ENCODE assay signal across 16 mouse cellular contexts in the genomic region with DNA sequence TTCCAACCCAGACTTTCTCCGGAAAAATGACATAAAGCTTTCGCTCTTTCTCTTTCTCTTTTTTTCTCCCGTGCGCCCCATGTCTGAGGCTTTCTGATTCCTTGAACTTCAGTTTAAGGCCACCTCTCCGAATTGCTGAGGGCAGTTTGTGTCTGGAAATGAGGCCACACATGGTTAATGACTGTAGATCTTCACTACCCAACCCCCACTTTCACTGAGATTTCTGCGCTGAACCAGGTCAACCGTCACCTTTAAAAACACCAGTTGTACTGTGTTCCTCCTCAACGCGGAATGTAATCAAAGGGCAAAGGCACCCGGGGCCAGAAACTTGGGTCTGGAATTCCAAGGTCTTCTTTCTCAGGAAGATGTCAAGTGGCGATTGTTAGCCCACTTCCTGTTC. TPM values are rescaled to one million over a fixed set of nuclear protein-coding genes. Genes with fewer than 3 reads are reported as not detected.
DNase-seq lines count a peak whose midpoint lies in the region; ATAC-seq lines count a peak whose summit lies in the region.
"Had no signal": no experiment of that assay in that cellular context is flagged by ENCODE, and none has a peak within 500 bp of the region (broad histone marks: within the 10 kb centered on the region; RNA-seq: fewer than 3 reads in every experiment).

No protein-coding gene starts in this region.

- H3K27ac ChIP-seq in kidney, embryonic 15.5 days: peak overlapping the region; percentile 95
- H3K27ac ChIP-seq: forebrain, embryonic 12.5 days had no signal

- peaks cover 78% of the 10 kb centered on the region for H3K4me1 ChIP-seq in kidney, embryonic 15.5 days
- H3K4me1 ChIP-seq: forebrain, embryonic 12.5 days had no signal

- no peaks in the 10 kb centered on the region for H3K36me3 ChIP-seq in kidney, embryonic 15.5 days
- H3K36me3 ChIP-seq: forebrain, embryonic 12.5 days had no signal

- DNase-seq in ES-CJ7 (ENCODE audit: low read depth, low spot score): peak; percentile 71
- DNase-seq in adrenal gland, postnatal 14 days: peak; percentile 48
- DNase-seq in neural tube, embryonic 10.5 days (ENCODE audit: extremely low spot score, low spot score): peak; percentile 49
- no peak for DNase-seq in gastrocnemius, adult 18-20 months (ENCODE audit: low spot score)
- no peak for DNase-seq in left cerebral cortex, postnatal 25 days (ENCODE audit: low spot score in 2 of 2)
- DNase-seq: heart, adult 11 months; liver; lung, postnatal 10 days had no signal

- no peak for ATAC-seq in kidney, embryonic 15.5 days (replicated peaks; ENCODE audit: low FRiP score)
- no peak for ATAC-seq in granulocyte monocyte progenitor cell, adult 5-6 weeks (replicated peaks; ENCODE audit: poor library complexity, severe bottlenecking)
- ATAC-seq: midbrain, embryonic 16.5 days had no signal

- H3K27me3 ChIP-seq in kidney, embryonic 15.5 days: 0 out of 2 replicates have a peak, but pooled peaks cover 3% of the 10 kb centered on the region

- intact Hi-C loops in left cerebral cortex, postnatal 25 days (cut with DNase I): loop anchor here (5.0 kb wide), 1 partner anchor 47 kb away; no protein-coding TSS in a partner anchor

- peak overlapping the region; percentile 80 for H3K4me3 ChIP-seq in kidney, embryonic 15.5 days (replicated peaks)
- H3K4me3 ChIP-seq: forebrain, embryonic 12.5 days had no signal

- no peaks in the 10 kb centered on the region for H3K9me3 ChIP-seq in kidney, embryonic 15.5 days (replicated peaks)
- H3K9me3 ChIP-seq: forebrain, embryonic 12.5 days had no signal

- 2% methylated on average over 11 of the region's 11 CpGs for WGBS in kidney, embryonic 15.5 days

- peak overlapping the region; percentile 67 for H3K4me2 ChIP-seq in kidney, embryonic 15.5 days
- H3K4me2 ChIP-seq: forebrain, embryonic 12.5 days had no signal

- peak overlapping the region; percentile 88 for H3K9ac ChIP-seq in kidney, embryonic 15.5 days
- H3K9ac ChIP-seq: forebrain, embryonic 12.5 days had no signal

RNA-seq across cellular contexts. Expression of a gene that starts 17.0 kb away (rescaled TPM):
- total RNA-seq in adrenal gland, postnatal 14 days (2021): 99.3 and 156 TPM in 2 replicates
- 22.3 and 27.2 TPM in 2 replicates for polyA plus RNA-seq in kidney, embryonic 15.5 days (2015; fragmentation: Nextera tagmentation; extraction: Ambion mirVana)
- under 1 TPM; 0.09 TPM for total RNA-seq in gastrocnemius, adult 18-20 months (2021)
- not detected in 2 replicates for total RNA-seq in granulocyte monocyte progenitor cell, adult 5-6 weeks (2014; fragmentation: Nextera tagmentation)
- total RNA-seq in granulocyte monocyte progenitor cell, adult 5-6 weeks (2017): not detected in 2 replicates
- total RNA-seq in left cerebral cortex, postnatal 25 days (2021): not detected
- total RNA-seq: layer of hippocampus, postnatal 10 days; MEL had no signal
- polyA plus RNA-seq: forebrain, embryonic 12.5 days; midbrain, embryonic 16.5 days had no signal

RNA-seq across cellular contexts. Expression of a gene that starts 27.5 kb away (rescaled TPM):
- total RNA-seq in adrenal gland, postnatal 14 days (2021): 56.7 and 59.4 TPM in 2 replicates
- 8.9 and 9.8 TPM in 2 replicates for polyA plus RNA-seq in kidney, embryonic 15.5 days (2015; fragmentation: Nextera tagmentation; extraction: Ambion mirVana)
- under 1 TPM in 1 of 2 experiments, not detected in 1; 0.09 TPM for total RNA-seq in gastrocnemius, adult 18-20 months (2021)
- not detected in 2 replicates for total RNA-seq in granulocyte monocyte progenitor cell, adult 5-6 weeks (2014; fragmentation: Nextera tagmentation)
- not detected in 2 replicates for total RNA-seq in granulocyte monocyte progenitor cell, adult 5-6 weeks (2017)
- not detected for total RNA-seq in left cerebral cortex, postnatal 25 days (2021)
- total RNA-seq: hematopoietic stem cell, adult 5-6 weeks; layer of hippocampus, postnatal 10 days; MEL had no signal
- polyA plus RNA-seq: forebrain, embryonic 12.5 days; midbrain, embryonic 16.5 days; thymus, postnatal 0 days had no signal

RNA-seq across cellular contexts. Expression of a gene that starts 32.2 kb away (rescaled TPM):
- 34.3 and 37.8 TPM in 2 replicates for total RNA-seq in adrenal gland, postnatal 14 days (2021)
- 58.5 and 62.7 TPM in 2 replicates for polyA plus RNA-seq in kidney, embryonic 15.5 days (2015; fragmentation: Nextera tagmentation; extraction: Ambion mirVana)
- under 1 TPM; 0.41 to 0.81 TPM for total RNA-seq in gastrocnemius, adult 18-20 months (2021)
- total RNA-seq in granulocyte monocyte progenitor cell, adult 5-6 weeks (2014; fragmentation: Nextera tagmentation): not detected in 2 replicates
- not detected in 2 replicates for total RNA-seq in granulocyte monocyte progenitor cell, adult 5-6 weeks (2017)
- not detected for total RNA-seq in left cerebral cortex, postnatal 25 days (2021)
- total RNA-seq: hematopoietic stem cell, adult 5-6 weeks; layer of hippocampus, postnatal 10 days; MEL had no signal
- polyA plus RNA-seq: forebrain, embryonic 12.5 days; midbrain, embryonic 16.5 days; thymus, postnatal 0 days had no signal

RNA-seq across cellular contexts. Expression of a gene that starts 38.1 kb away (rescaled TPM):
- total RNA-seq in adrenal gland, postnatal 14 days (2021): 35.7 and 39.8 TPM in 2 replicates
- polyA plus RNA-seq in kidney, embryonic 15.5 days (2015; fragmentation: Nextera tagmentation; extraction: Ambion mirVana): 47.1 and 49.1 TPM in 2 replicates
- total RNA-seq in gastrocnemius, adult 18-20 months (2021): under 1 TPM; 0.38 to 0.39 TPM
- not detected in 2 replicates for total RNA-seq in granulocyte monocyte progenitor cell, adult 5-6 weeks (2014; fragmentation: Nextera tagmentation)
- total RNA-seq in granulocyte monocyte progenitor cell, adult 5-6 weeks (2017): not detected in 2 replicates
- total RNA-seq in left cerebral cortex, postnatal 25 days (2021): not detected
- total RNA-seq: layer of hippocampus, postnatal 10 days; MEL had no signal
- polyA plus RNA-seq: forebrain, embryonic 12.5 days; midbrain, embryonic 16.5 days had no signal

RNA-seq across cellular contexts. Expression of a gene that starts 48.9 kb away (rescaled TPM):
- total RNA-seq in adrenal gland, postnatal 14 days (2021): 17.1 and 18.7 TPM in 2 replicates
- polyA plus RNA-seq in kidney, embryonic 15.5 days (2015; fragmentation: Nextera tagmentation; extraction: Ambion mirVana): 18.8 and 20.2 TPM in 2 replicates
- under 1 TPM; 0.09 to 0.14 TPM for total RNA-seq in gastrocnemius, adult 18-20 months (2021)
- not detected in 2 replicates for total RNA-seq in granulocyte monocyte progenitor cell, adult 5-6 weeks (2014; fragmentation: Nextera tagmentation)
- total RNA-seq in granulocyte monocyte progenitor cell, adult 5-6 weeks (2017): 0.05 TPM in 1 of 2 replicates, not detected in the other
- total RNA-seq in left cerebral cortex, postnatal 25 days (2021): not detected
- total RNA-seq: layer of hippocampus, postnatal 10 days; MEL had no signal
- polyA plus RNA-seq: forebrain, embryonic 12.5 days; midbrain, embryonic 16.5 days had no signal

Comparison
In these comparisons a context has a peak if more than half of its experiments do, and no peak if none do; other contexts are left out.
1. DNase-seq: peak in ES-CJ7 (single experiment), adrenal gland, postnatal 14 days (single experiment) and neural tube, embryonic 10.5 days (single experiment); none in gastrocnemius, adult 18-20 months (single experiment) and left cerebral cortex, postnatal 25 days (0 of 2).
2. RNA of a gene that starts 17.0 kb away (total RNA-seq): 99.3 to 156 TPM in adrenal gland, postnatal 14 days; 0.09 TPM in gastrocnemius, adult 18-20 months, not detected in granulocyte monocyte progenitor cell, adult 5-6 weeks and not detected in left cerebral cortex, postnatal 25 days; every median in the first group is over 10 times any median in the second.
3. RNA of a gene that starts 27.5 kb away (total RNA-seq): 56.7 to 59.4 TPM in adrenal gland, postnatal 14 days; 0.09 TPM in gastrocnemius, adult 18-20 months, not detected in granulocyte monocyte progenitor cell, adult 5-6 weeks and not detected in left cerebral cortex, postnatal 25 days; every median in the first group is over 10 times any median in the second.
4. RNA of a gene that starts 32.2 kb away (total RNA-seq): 34.3 to 37.8 TPM in adrenal gland, postnatal 14 days; 0.41 to 0.81 TPM in gastrocnemius, adult 18-20 months, not detected in granulocyte monocyte progenitor cell, adult 5-6 weeks and not detected in left cerebral cortex, postnatal 25 days; every median in the first group is over 10 times any median in the second.